Mouse (Mus musculus): ENCODE data around the gene Sorcs2.

Sorcs2 gene

DNA sequence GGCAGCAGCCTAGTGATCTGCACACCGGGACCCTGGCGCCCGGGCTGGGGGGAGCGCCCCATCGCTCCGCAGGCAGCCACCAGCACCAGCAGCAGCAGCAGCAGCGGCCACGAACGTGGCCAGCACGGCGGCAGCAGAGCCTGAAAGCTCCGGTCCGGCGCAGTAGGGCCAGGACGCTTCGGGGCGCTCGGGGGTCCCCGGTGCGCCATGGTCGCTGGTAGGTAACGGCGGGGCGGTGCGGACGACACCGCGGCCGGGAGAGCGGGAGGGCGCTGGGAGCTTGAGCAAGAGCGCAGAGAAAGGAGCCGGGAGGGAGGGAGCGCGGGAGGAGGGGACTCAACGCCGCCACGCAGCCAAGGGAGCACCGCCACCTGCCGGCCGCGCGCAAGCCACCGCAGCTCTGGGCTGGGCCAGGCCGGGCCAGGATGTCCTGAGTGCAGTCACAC lies at the start of gene Sorcs2:
TSS of gene Sorcs2 (minus strand) at position 303 of the 446 bp plus-strand sequence.
- peak; percentile 75 for DNase-seq (ENCODE audit: low spot score)

DNA sequence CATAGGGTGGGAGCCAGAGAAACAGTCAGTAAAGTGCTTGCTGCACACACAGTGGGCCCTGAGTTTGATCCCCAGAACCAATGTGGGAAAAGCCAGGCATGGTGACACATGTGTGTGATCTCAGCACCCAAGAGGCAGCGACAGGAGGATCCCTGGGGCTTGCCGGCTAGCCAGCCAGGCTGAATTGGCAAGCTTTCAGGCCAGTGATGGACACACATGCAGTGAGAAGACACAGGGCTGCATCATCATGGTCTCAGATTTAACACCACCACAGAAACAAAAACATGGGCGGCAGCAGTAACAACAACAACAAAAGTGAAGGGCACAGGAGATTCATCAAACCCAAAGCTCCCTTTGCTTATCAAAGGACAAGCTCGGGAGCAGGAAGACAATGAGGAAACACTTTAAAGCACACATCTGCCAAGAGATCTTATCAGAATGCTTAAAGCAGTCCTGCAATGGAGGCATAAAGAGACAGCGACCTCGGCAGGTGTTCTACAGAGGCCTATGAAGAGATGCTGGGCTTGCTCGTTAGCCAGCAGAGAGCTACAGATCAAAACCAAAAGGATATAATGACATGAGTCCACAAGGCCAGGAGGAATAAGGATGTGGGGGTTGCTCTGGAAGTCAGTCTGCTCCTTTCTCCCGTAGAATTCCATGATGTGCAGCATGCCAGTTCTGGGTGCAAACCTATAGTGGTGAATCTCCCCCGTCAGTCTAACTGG lies 48.4 kb upstream of the Sorcs2 start:
- no peak for DNase-seq (ENCODE audit: low spot score)

DNA sequence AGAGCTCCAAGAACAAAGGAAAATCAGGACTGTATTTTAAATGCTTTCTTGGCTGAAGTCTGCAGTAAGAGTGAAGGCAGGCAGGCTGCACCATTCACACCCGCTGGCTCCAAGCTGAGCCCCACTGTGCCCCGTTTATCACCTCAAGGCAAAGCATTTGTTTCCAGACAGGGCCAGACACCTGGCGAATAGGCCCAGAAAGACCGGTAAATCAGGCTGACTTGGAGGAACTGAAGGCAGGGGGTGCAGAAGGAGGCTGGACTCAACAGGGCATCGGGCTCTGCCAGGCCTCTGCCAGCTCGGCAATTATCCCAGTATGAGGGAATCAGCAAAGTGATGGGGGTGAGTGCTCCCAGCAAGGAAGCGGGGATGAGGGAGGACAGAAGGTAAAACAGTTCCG lies 47.1 kb upstream of the Sorcs2 start:
- DNase-seq (ENCODE audit: low spot score) = no peak

DNA sequence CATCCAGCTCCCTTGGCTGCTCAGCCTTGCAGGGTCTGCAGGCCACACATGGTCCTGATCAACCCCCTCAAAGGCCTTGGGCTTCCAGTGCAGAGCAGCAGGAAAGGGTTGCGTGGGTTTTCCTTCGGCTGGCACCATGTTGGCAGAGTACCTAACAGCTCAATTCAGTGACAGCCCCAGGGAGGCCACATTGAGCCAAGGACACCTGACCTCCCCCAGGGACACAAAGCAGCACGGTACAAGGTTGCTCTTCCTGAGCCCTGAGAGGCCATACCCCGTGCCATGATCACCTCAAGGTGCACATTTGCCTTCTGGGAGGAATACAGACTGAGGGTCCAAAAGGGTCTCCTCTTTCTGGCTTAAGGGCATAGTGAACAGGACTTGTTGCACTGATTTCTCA lies 46.7 kb upstream of the Sorcs2 start:
- DNase-seq (ENCODE audit: low spot score) = no peak

DNA sequence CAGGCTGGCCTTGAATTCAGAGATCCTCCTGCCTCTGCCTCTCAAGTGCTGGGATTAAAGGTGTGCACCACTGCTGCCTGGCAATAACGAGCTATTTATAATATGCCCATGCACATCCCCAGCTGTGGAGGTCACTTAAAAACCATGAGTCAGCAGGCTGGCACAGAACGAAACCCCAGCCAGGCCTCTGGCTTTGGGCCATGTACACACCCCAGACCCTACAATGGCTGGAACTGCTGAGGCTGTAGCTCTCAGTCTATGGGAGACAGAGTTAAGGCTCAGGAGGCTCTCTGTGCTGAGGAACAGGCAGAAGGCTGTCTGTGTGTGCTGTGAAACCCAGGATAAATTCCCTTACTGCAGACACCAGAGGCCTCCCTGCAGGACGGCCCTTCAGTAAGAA lies 42.8 kb upstream of the Sorcs2 start:
- DNase-seq (ENCODE audit: low spot score) = no peak

DNA sequence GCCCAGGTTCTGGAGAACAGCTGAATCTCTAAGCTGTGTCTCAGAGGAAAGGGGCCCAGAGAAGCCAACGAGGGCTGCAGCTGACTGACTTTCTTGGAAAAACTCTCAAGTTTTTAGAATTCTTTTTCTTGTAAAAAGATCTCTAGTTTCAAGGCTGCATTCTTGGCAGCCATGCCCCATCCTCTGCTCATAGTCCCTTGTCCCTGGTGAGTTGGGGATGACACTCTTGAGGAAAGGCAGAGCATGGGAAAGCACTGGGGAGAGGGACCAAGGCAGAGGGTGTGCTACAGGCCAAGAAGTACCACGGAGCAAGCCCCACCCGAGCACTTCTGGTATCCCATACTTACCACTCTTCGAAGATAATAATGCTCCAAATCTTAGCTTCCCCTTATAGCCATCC lies 38.9 kb upstream of the Sorcs2 start:
- no peak for DNase-seq (ENCODE audit: low spot score)

DNA sequence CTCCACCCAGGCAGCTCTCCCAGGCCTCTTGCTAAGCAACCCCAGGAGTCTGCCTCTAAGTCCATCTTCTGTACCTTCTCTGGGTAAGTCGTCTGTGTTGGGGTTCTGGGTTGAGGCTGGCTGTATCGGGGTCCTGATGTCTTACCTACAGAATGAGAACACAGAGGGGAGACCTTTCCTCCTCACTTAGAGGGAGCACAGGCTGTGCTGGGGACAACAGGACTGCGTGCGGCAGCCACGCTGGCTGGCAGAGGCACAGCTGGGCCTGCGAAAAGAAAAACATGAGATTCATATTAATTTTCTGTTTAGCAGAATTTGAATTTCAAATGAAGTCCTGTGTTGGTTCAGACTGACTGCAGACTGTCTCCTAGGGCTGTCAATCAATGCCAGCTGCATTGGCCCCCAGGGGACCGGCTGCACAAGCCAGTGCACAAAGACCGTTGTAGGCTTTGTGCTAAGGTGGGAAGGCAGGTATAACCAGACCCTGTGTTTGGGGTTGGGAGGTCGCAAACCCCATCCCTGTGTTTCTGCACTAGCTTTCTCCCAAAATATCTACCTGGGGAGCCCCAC lies 36.5 kb upstream of the Sorcs2 start:
- no peak for DNase-seq (ENCODE audit: low spot score)

DNA sequence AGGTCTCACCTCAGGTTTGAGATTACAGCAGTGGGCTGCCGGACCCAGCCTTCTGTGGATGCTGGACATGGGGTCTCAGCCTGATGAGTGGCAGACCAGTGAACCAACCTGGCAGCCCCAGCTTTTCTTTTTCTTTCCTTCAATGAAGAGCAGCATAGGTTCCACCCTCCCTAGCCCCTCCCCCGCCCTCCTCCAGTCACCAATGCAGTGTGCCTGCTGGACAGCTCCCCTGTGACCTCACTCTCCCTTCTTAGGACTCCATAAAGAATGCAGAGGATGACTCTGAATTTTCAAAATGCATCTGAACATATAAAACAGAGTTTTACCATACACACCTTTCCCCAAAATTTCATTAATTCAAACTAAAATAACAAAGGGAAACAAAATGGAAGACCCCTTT lies 33.8 kb upstream of the Sorcs2 start:
- DNase-seq (ENCODE audit: low spot score) = no peak

DNA sequence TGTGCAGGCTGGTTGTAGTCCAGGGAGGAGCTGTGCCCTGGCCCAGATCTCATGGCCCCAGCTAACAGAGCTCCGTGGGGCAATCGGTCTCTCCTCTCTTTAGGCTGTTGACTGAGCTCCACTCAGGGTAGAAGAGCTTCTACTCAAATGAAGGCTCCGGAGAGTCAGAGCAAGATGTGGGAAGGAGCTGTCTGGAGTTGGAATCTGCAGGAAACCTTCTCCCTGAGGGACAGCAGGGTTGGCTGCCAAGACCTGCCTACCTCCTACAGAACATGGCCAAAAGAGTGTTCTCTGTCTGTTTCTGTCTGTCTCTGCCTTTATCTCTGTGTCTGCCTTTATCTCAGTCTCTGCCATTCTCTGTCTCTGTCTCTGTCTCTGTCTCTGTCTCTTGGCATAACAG lies 31.6 kb upstream of the Sorcs2 start:
- DNase-seq (ENCODE audit: low spot score) = no peak

DNA sequence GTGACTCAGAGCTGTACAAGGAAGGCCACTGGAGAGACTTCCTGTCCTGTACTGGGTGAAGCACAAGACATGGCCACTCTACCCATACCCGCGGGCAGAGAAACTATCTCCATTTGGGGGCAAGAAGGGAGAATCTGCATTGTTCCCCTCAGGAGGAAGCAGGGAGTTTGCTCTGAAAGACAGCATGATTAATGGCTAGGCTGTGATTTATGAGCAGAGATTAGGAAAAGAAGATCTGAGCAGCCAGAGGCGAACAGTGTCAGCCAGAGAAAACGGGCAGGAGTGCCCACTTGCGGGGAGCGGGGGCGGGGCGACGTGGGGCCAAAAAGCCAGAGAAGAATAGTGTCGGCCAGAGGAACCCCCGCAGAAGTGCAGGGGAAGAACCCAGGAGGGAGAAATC lies 29.9 kb upstream of the Sorcs2 start:
- DNase-seq (ENCODE audit: low spot score) = no peak

DNA sequence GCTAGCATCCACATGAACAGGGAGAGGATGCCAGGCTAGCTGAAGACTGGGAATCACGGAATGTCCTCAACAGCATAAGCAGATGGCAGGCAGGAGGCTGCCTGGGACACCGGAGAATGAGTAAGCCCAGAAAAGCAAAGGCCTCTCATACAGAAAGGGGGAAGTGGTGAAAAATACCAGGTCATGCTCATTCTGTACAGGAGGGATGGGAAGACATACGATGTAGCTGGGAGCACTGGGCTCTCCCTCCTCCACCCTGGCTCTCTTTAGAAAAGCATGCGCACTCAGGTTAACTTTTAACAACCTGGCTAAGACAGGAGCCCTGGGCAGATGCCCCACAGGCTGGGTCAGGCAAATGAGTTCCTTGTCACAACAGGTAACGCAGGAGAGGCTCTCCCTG lies 28.5 kb upstream of the Sorcs2 start:
- DNase-seq (ENCODE audit: low spot score) = no peak

DNA sequence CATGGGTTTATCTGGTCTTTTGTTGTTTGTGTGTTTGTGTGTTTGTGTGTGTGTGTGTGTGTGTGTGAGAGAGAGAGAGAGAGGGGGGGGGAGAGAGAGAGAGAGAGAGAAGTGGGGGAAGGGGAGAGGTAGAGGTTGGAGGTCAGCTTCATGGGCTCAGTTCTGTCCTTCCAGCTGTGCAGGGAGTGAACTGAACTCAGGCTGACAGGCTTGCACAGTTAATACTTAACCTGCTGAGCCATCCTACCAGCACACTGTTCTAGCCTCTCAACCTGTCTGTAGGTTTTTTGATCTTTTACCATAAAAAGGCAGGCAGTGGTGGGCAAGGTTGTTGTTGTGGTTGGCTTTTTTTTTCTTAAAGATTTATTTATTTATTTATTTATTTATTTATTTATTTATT lies 26.7 kb upstream of the Sorcs2 start:
- no peak for DNase-seq (ENCODE audit: low spot score)

DNA sequence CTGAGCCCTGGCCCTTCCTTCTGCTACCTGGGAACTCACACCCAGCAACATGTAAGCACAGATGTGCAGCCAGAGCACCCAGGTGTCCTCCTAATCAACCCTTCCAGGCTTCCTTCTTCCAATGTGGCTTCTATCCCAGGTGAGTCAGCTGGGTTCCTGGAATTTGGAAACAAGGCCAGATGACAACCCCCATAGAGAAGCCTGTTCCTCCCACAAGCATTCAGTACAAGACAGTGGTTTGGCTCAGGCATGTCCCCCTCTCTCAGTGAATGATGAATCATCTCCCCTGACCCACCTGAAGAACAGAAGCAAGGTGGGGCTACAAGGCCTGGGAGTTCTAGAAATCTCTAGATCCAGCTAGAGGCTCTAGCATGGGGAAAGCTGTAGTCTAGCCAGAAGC lies 24.8 kb upstream of the Sorcs2 start:
- DNase-seq (ENCODE audit: low spot score) = no peak

DNA sequence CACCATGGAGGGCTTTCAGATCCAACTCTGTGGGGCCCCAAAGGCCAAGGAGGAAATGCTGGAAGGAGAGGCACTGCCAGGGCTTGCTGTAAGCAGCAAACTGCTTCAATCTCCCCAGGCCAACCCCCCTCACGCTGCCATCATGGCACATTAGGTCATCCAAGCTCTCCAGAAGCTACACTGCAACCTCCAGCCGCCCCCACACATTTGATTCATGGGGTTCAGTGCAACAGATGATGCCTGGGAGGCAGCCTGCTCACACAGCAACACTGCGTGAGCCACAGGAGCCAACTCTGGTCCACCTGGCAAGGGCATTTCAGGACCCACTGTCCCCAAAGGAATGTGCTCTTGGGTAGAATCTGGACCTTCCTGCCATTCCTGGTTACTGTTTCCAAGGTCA lies 21.9 kb upstream of the Sorcs2 start:
- no peak for DNase-seq (ENCODE audit: low spot score)

DNA sequence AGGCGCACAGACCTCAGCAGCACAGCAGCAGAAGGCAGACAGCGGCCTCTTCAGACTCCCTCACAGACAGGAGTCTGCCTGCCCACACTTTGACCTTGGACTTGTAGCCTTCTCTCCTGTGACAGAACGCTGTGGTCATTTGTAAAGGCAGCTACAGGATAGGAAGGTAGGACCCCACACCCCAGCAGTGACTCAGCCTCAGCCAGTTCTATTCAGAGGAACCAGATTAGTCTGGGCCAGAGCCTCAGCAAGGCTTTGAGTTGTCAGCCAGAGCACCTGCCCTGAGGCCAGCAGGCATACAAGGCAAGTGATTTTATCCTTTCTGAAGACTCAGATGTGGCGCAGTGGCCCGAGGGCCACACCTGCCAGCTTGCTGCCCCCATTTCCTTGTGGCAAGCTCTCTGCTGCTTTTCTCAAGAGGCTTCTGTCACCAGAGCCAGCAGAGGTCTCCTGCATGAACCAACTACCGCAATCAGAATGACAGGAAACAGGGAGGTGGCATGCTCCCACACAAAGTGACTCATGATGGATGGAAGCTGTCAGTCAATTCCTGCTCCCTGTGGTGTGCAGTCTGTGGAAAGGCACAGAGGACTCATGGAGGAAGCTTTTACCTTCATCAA lies 16.9 kb upstream of the Sorcs2 start:
- DNase-seq (ENCODE audit: low spot score) = no peak

DNA sequence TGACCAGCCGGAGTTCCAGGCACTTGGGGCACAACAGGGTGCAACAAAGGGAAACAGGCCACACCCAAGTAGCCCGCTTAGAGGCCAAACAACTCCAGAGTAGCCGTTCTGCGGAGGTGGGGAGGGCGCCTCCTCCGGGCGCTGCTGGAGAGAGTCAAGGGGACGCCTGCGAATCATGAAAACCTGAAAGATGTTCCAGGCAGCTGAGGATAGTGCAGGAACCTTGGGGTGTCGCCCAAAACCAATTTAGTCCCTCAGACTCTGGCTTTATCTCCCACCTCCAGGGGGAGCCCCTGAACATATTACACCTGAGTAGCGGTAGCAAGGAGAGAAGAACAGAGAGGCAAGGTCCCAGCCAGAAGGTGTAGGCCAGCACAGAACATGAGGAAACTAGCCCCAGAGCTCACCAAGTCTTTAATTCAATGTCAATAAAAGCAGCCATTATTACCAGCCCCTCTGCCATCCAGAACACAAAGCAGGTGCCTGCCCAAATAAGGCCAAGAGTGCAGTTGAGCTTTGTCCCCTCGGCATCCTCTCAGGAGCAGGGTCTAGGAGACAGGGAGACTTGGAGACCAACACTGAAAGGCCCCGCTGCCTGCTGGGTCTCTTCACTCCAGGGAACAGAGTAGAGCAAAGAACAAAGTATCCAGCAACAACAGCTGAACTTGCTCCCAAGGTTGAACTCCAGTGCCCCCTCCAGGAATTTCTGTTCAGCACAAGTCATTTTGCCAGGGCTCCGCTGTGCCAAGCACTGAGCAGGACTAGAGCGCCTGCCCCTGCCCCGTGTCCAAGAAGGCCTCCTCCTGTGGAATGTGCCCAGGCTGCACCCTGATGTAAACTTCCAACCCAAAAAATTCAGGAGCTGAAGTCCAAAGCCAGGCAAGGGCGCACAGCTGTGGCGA lies 775 bp upstream of the Sorcs2 start:
- peak; percentile 55 for DNase-seq (ENCODE audit: low spot score)

DNA sequence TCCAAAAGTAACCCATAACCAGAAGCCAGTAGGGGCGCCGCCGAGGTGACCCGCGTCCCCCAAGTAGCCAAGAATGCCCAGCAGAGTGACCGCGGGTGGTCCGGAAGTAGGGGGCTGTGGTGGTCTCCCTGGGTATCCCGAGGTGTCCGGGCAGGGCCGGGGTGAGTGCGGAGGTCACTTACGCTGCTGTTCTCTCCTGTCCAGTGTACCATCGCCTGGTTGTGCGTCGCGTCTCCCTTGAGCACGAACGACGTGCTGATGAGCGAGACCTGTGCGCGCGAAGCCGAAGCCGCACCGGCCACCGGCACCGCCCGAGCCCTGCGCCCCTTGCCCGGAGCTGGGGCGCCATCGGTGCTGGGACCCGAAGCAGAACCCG lies 567 bp downstream of the Sorcs2 start:
- DNase-seq (ENCODE audit: low spot score) = no peak

DNA sequence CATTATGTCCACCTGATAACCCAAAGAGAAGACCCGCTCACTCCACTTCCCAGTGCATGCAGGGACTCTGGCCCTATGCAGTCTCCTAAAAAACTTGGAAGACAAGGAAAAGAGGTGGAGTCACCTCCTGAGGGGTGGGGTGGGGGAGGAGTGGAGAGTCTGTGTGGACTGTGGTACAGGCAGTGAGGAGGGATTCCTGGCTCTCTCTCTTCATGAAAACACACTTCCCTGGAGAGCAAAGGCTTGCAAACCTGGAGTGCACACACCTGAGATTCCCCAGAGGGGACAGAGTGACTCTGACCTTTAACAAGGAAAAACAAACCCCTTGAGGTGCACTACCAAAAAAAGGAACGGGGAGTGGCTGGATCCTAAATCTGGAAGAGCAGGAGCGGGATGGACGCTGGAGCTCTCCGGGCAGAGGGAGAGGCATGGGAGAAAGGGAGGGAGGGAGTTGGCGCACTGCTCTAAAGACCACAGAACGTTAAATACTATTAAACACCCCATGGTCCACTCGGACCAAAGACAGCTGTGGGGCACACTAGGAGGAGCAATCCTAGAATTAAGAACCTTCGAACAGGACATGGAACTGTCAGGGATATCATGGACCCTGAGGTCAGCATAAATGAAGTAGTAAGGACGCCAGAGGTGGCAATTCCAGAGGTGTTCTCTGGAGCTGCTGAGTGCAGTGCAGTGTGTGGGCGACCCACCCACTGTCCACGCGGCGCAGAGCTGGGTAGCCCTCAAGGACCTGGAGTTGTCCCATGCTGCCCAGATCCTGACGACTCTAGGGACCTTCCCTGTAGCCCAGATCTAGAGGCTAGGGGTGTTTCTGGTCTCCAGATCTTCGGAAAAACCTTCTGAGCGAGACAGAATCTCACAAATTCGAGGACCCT lies 1.2 kb downstream of the Sorcs2 start:
- no peak for DNase-seq (ENCODE audit: low spot score)

DNA sequence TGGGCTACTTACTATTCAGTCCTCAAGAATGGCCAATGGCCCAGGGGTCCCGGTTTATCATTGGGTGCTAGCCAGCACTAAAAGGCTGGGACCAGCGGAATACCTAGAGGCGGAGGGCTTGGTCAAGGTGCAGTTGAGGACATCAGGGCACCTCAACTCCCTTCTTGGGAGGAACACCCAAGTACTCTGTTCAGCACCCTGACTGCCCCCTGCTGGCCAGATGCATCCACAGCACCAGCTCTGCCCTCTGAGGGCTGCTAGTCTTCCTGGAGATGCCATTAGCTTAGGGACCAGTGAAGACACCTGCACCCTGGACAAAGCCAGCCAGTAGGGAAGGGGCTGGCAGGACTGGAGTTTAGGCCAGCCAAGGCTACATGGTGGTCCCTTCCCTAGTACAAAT lies 1.9 kb downstream of the Sorcs2 start:
- DNase-seq (ENCODE audit: low spot score) = peak; percentile 76

DNA sequence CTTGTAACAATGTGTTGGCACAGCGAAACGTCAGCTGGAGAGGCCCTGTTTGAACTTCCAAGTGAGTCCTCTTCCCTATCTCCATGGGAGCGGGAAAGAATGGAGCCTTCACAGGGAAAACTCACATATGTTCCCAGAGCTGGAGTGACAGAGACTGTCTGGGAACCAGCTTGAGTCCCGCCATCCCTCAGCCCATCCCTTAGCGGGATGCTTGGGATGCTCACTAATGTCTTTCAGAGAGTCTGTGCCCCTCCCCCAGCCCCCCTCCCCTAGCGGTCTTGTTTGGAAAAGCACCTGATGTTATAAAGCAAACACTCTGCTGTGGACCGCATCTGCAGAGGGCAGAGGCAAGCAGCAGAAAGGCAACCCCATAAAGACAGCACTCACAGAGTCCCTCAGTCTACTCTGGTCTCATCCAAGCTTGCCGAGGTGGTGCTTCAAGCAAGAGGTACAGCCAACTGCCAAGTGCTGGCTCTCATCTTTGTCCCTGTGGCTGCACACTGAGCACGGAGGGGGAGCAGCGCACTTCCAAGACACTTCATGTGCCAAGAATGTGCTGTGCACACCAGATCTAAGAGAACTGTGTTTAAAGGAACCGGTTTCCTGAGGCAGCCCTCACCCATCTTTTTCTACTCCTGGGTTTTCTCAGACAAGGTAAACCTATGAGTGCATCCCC lies 3.0 kb downstream of the Sorcs2 start:
- DNase-seq (ENCODE audit: low spot score) = no peak

DNA sequence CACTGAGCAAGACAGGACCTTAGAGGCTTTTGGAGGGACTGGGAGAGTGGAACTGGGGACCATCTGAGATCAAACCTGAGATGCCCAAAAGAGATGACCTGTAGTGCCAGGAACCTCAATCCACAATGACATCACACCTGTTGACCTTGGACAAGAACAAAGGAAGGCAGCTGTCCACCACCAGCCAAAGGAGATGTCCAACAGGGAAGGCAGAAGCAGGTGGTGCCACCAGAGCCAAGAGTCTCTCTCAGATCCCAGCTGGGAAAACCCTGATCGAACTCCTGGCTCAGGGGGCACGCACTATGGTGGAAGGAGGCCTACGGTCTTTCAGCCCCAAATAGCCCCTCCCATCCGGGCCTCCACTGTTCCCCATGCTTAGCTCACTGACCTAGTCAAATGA lies 6.2 kb downstream of the Sorcs2 start:
- no peak for DNase-seq (ENCODE audit: low spot score)

Data from T-cell, adult 2 months (primary cell).